Mouse (Mus musculus): ENCODE measurements at regions not wholly inside any gene's neighbourhood (a gene's known extent, or its start where the extent isn't known, plus 50 kb on each side); places are given as distances from the start of the nearest gene placed in this dataset.

- peaks cover 10% of the 10 kb centered on the region; the same call in 1 of the 2 replicates for H3K4me1 ChIP-seq
- H3K4me2 ChIP-seq, result no peak overlapping the region
- H3K27me3 ChIP-seq (replicated peaks), result no peaks in the 10 kb centered on the region
- no peaks in the 10 kb centered on the region for H3K36me3 ChIP-seq
- H3K27ac ChIP-seq (replicated peaks), result no peak overlapping the region
- WGBS, result 74% methylated on average over 11 of the region's 11 CpGs
- no peaks in the 10 kb centered on the region for H3K9me3 ChIP-seq
- ATAC-seq (ENCODE audit: extremely low read depth, insufficient number of reproducible peaks, low FRiP score, low TSS enrichment), result no peak
- no peak overlapping the region for H3K4me3 ChIP-seq
- H3K9ac ChIP-seq, result no peak overlapping the region
Observed at GRCm38 (mm10) chr4:106094882-106095556, 221.0 kb upstream of the Usp24 start.

- H3K4me3 ChIP-seq, result no peak overlapping the region
- H3K27ac ChIP-seq (replicated peaks), result no peak overlapping the region
- H3K4me1 ChIP-seq, result peaks cover 15% of the 10 kb centered on the region
- no peak overlapping the region for H3K9ac ChIP-seq
- ATAC-seq (ENCODE audit: extremely low read depth, insufficient number of reproducible peaks, low FRiP score, low TSS enrichment), result no peak
- no peaks in the 10 kb centered on the region for H3K27me3 ChIP-seq (replicated peaks)
- H3K4me2 ChIP-seq, result no peak overlapping the region
- no peaks in the 10 kb centered on the region for H3K9me3 ChIP-seq
- WGBS, result 80% methylated on average over 3 of the region's 3 CpGs
- H3K36me3 ChIP-seq, result no peaks in the 10 kb centered on the region
Observed at GRCm38 (mm10) chr4:106096130-106096529, 219.9 kb upstream of the Usp24 start.

- WGBS, result 81% methylated on average over 1 of the region's 1 CpGs
- Histone ChIP-seq H3K4me1 (peaks cover 19% of the 10 kb centered on the region), H3K4me2 (no peak overlapping the region), H3K9ac (no peak overlapping the region), H3K27me3 (replicated peaks) (no peaks in the 10 kb centered on the region), H3K27ac (replicated peaks) (no peak overlapping the region), H3K9me3 (no peaks in the 10 kb centered on the region), H3K4me3 (no peak overlapping the region), H3K36me3 (no peaks in the 10 kb centered on the region)
- no peak for ATAC-seq (ENCODE audit: extremely low read depth, insufficient number of reproducible peaks, low FRiP score, low TSS enrichment)
Observed at GRCm38 (mm10) chr4:106097846-106098245, 218.2 kb upstream of the Usp24 start.

- peaks cover 19% of the 10 kb centered on the region for H3K4me1 ChIP-seq
- 64% methylated on average over 11 of the region's 11 CpGs for WGBS
- no peak for ATAC-seq (ENCODE audit: extremely low read depth, insufficient number of reproducible peaks, low FRiP score, low TSS enrichment)
- no peaks in the 10 kb centered on the region for H3K9me3 ChIP-seq
- H3K4me2 ChIP-seq, result no peak overlapping the region
- H3K27me3 ChIP-seq (replicated peaks), result no peaks in the 10 kb centered on the region
- H3K4me3 ChIP-seq, result no peak overlapping the region
- H3K27ac ChIP-seq (replicated peaks), result no peak overlapping the region
- no peak overlapping the region for H3K9ac ChIP-seq
- H3K36me3 ChIP-seq, result no peaks in the 10 kb centered on the region
Observed at GRCm38 (mm10) chr4:106100211-106101025, 215.6 kb upstream of the Usp24 start.

- H3K9me3 ChIP-seq, result no peaks in the 10 kb centered on the region
- 38% methylated on average over 5 of the region's 5 CpGs for WGBS
- H3K9ac ChIP-seq, result no peak overlapping the region
- H3K27me3 ChIP-seq (replicated peaks), result no peaks in the 10 kb centered on the region
- 0 out of 2 replicates have a peak, but pooled peaks have one; percentile 31 for ATAC-seq (ENCODE audit: extremely low read depth, insufficient number of reproducible peaks, low FRiP score, low TSS enrichment)
- no peaks in the 10 kb centered on the region for H3K36me3 ChIP-seq
- no peak overlapping the region for H3K4me3 ChIP-seq
- peaks cover 19% of the 10 kb centered on the region for H3K4me1 ChIP-seq
- no peak overlapping the region for H3K27ac ChIP-seq (replicated peaks)
- H3K4me2 ChIP-seq, result no peak overlapping the region
Observed at GRCm38 (mm10) chr4:106101904-106102303, 214.1 kb upstream of the Usp24 start.

GRCm38 (mm10) chr4:106102451-106102977, 213.5 kb upstream of the Usp24 start:
- H3K9ac ChIP-seq, result no peak overlapping the region
- H3K36me3 ChIP-seq, result no peaks in the 10 kb centered on the region
- H3K4me2 ChIP-seq, result no peak overlapping the region
- no peak for ATAC-seq (ENCODE audit: extremely low read depth, insufficient number of reproducible peaks, low FRiP score, low TSS enrichment)
- H3K4me1 ChIP-seq, result peaks cover 19% of the 10 kb centered on the region
- 60% methylated on average over 7 of the region's 7 CpGs for WGBS
- no peak overlapping the region for H3K27ac ChIP-seq (replicated peaks)
- no peaks in the 10 kb centered on the region for H3K9me3 ChIP-seq
- no peaks in the 10 kb centered on the region for H3K27me3 ChIP-seq (replicated peaks)
- H3K4me3 ChIP-seq, result no peak overlapping the region

GRCm38 (mm10) chr4:106103750-106104635, 212.0 kb upstream of the Usp24 start:
- Histone ChIP-seq H3K4me2 (no peak overlapping the region), H3K27me3 (replicated peaks) (no peaks in the 10 kb centered on the region), H3K36me3 (no peaks in the 10 kb centered on the region), H3K4me1 (peaks cover 19% of the 10 kb centered on the region), H3K27ac (replicated peaks) (no peak overlapping the region), H3K9ac (no peak overlapping the region), H3K4me3 (no peak overlapping the region), H3K9me3 (no peaks in the 10 kb centered on the region)
- no peak for ATAC-seq (ENCODE audit: extremely low read depth, insufficient number of reproducible peaks, low FRiP score, low TSS enrichment)
- WGBS, result 75% methylated on average over 11 of the region's 11 CpGs

GRCm38 (mm10) chr4:106112981-106113380, 203.0 kb upstream of the Usp24 start:
- Histone ChIP-seq H3K9ac (no peak overlapping the region), H3K4me1 (no peaks in the 10 kb centered on the region), H3K27ac (replicated peaks) (no peak overlapping the region), H3K27me3 (replicated peaks) (no peaks in the 10 kb centered on the region), H3K4me2 (no peak overlapping the region), H3K9me3 (no peaks in the 10 kb centered on the region), H3K36me3 (no peaks in the 10 kb centered on the region), H3K4me3 (no peak overlapping the region)
- no peak for ATAC-seq (ENCODE audit: extremely low read depth, insufficient number of reproducible peaks, low FRiP score, low TSS enrichment)

GRCm38 (mm10) chr4:106113747-106114146, 202.3 kb upstream of the Usp24 start:
- H3K4me2 ChIP-seq, result no peak overlapping the region
- H3K4me1 ChIP-seq, result no peaks in the 10 kb centered on the region
- no peak for ATAC-seq (ENCODE audit: extremely low read depth, insufficient number of reproducible peaks, low FRiP score, low TSS enrichment)
- no peak overlapping the region for H3K9ac ChIP-seq
- no peak overlapping the region for H3K4me3 ChIP-seq
- H3K27ac ChIP-seq (replicated peaks), result no peak overlapping the region
- no peaks in the 10 kb centered on the region for H3K36me3 ChIP-seq
- no peaks in the 10 kb centered on the region for H3K27me3 ChIP-seq (replicated peaks)
- H3K9me3 ChIP-seq, result no peaks in the 10 kb centered on the region

GRCm38 (mm10) chr4:106116611-106117010, 199.4 kb upstream of the Usp24 start:
- no peak overlapping the region for H3K27ac ChIP-seq (replicated peaks)

GRCm38 (mm10) chr4:106121306-106121705, 194.7 kb upstream of the Usp24 start:
- H3K9me3 ChIP-seq, result no peaks in the 10 kb centered on the region
- H3K27me3 ChIP-seq (replicated peaks), result no peaks in the 10 kb centered on the region
- H3K4me3 ChIP-seq, result no peak overlapping the region
- H3K4me1 ChIP-seq, result no peaks in the 10 kb centered on the region
- no peak overlapping the region for H3K9ac ChIP-seq
- H3K36me3 ChIP-seq, result no peaks in the 10 kb centered on the region
- no peak overlapping the region for H3K27ac ChIP-seq (replicated peaks)
- WGBS, result 51% methylated on average over 1 of the region's 1 CpGs
- ATAC-seq (ENCODE audit: extremely low read depth, insufficient number of reproducible peaks, low FRiP score, low TSS enrichment), result no peak
- H3K4me2 ChIP-seq, result no peak overlapping the region

More at GRCm38 (mm10) chr4:106116611-106117010, 199.4 kb upstream of the Usp24 start:
- 77% methylated on average over 7 of the region's 7 CpGs for WGBS
- no peak for ATAC-seq (ENCODE audit: extremely low read depth, insufficient number of reproducible peaks, low FRiP score, low TSS enrichment)
- Histone ChIP-seq H3K9ac (no peak overlapping the region), H3K36me3 (no peaks in the 10 kb centered on the region), H3K4me1 (no peaks in the 10 kb centered on the region), H3K4me2 (no peak overlapping the region), H3K4me3 (no peak overlapping the region), H3K27me3 (replicated peaks) (no peaks in the 10 kb centered on the region), H3K9me3 (no peaks in the 10 kb centered on the region)
